Mouse (Mus musculus): Measurements from ENCODE around the gene Tmf1. TPM values are rescaled to one million over a fixed set of nuclear protein-coding genes. Genes with fewer than 3 reads are reported as not detected.

Gene Tmf1
- total RNA-seq, 2 experiments from 2014 or later: 48.4 to 52.3 TPM

GRCm38 (mm10) chr6:97118327-97118726, 60.6 kb downstream of the Tmf1 start:
- H3K4me3 ChIP-seq: no peak overlapping the region
- DNase-seq (ENCODE audit: low spot score in 2 of 2): no peak
- H3K27ac ChIP-seq: no peak overlapping the region
- TF ChIP-seq CTCF (conservative IDR thresholded peaks at IDR 0.05): no peak

- Histone ChIP-seq H3K27ac (no peak overlapping the region), H3K4me3 (no peak overlapping the region)
- no peak for TF ChIP-seq CTCF (conservative IDR thresholded peaks at IDR 0.05)
- DNase-seq (ENCODE audit: low spot score in 2 of 2): no peak
These were observed 62.0 kb downstream of the Tmf1 start for GRCm38 (mm10) chr6:97116896-97117295.

DNA sequence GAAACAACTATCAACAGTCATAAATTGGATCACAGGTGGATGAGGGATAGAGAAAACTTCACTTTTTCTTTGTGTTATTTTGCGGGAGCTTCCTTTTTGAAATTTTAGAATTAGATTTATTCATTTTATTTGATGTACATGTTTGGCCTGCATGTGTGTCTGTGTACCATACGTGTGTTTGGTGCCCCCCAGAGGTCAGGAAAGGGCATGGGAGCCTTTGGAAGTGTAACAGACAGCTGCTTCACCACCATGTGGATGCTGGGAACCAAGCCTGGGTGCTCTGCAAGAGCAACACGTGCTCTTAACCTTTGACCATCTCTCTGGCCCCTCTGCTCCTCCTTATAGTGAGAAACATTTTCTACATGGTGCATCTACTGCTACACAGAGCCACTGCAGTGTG, 64.1 kb downstream of the Tmf1 start:
- DNase-seq (ENCODE audit: low spot score in 2 of 2): no peak
- TF ChIP-seq CTCF (conservative IDR thresholded peaks at IDR 0.05): peak; percentile 29
- no peak overlapping the region for H3K4me3 ChIP-seq
- no peak overlapping the region for H3K27ac ChIP-seq

GRCm38 (mm10) chr6:97112177-97112576, 66.7 kb downstream of the Tmf1 start:
- peak; percentile 55 to 57 for DNase-seq (ENCODE audit: low spot score in 2 of 2)
- Histone ChIP-seq H3K27ac (no peak overlapping the region), H3K4me3 (no peak overlapping the region)
- no peak for TF ChIP-seq CTCF (conservative IDR thresholded peaks at IDR 0.05)

DNA sequence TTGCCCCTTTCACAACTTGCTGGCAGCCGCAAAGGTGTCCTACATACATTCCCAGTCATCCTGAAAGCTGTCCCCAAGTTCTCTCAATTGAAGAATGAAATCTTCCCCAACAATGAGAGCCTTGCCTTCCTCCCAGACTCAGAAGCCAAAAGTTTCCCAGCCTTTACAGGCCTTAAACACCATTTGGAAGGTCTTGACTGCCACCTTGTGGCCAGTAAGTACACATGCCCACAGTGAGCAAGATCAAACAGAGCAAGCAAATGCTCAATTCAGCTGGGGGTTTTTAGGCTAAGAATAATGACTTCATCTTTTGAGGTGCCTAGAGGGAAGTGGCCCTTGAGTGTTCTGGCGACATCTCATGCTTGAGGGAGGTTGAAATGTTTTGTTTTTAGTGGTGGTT, 72.1 kb downstream of the Tmf1 start:
- H3K27ac ChIP-seq: no peak overlapping the region
- H3K4me3 ChIP-seq: no peak overlapping the region
- TF ChIP-seq CTCF (conservative IDR thresholded peaks at IDR 0.05): peak; percentile 89
- DNase-seq (ENCODE audit: low spot score in 2 of 2): peak; percentile 27 to 51

DNA sequence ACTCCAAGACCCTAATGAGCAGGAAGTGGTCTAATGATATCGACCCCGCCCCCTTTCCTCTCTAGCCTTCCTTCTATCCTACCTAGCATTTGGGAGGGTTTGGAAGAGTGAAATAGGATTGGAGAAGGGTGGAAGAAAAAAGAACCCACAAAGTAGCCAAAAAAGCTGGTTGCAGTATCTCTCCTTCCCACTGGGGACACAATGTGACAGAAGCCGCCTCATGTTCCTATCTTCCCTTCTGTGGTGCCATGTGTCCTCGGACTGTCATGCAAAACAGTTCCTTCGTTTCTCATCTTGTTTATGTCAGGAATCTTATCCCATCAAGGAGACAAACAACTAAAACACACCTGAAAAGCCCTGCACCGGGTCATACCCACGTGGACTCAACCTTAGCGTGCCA, 72.8 kb downstream of the Tmf1 start:
- Histone ChIP-seq H3K4me3 (no peak overlapping the region), H3K27ac (no peak overlapping the region)
- DNase-seq (ENCODE audit: low spot score in 2 of 2): no peak
- peak; percentile 63 for TF ChIP-seq CTCF (conservative IDR thresholded peaks at IDR 0.05)

GRCm38 (mm10) chr6:97104264-97104852, 74.6 kb downstream of the Tmf1 start:
- TF ChIP-seq CTCF (conservative IDR thresholded peaks at IDR 0.05): peak; percentile 73
- no peak overlapping the region for H3K27ac ChIP-seq
- H3K4me3 ChIP-seq: no peak overlapping the region
- DNase-seq (ENCODE audit: low spot score in 2 of 2): no peak

Other genes starting within 250 kb of the Tmf1 start
- gene Fam19a4, start 118.7 kb downstream of the Tmf1 start, total RNA-seq (2021): not detected
- 10 to 100 TPM; 21.3 to 24.0 TPM for gene Eogt, start 29.9 kb downstream of the Tmf1 start, total RNA-seq (2021)
- gene Uba3, start 26.5 kb upstream of the Tmf1 start, total RNA-seq (2021): 10 to 100 TPM; 69.4 to 71.3 TPM
- gene Arl6ip5, start 31.6 kb upstream of the Tmf1 start, total RNA-seq (2021): 100 to 1,000 TPM; 176 to 180 TPM
- not detected for gene Lmod3, start 73.6 kb upstream of the Tmf1 start, total RNA-seq (2021)